Mouse (Mus musculus): ENCODE results near the gene Plscr2.

DNA sequence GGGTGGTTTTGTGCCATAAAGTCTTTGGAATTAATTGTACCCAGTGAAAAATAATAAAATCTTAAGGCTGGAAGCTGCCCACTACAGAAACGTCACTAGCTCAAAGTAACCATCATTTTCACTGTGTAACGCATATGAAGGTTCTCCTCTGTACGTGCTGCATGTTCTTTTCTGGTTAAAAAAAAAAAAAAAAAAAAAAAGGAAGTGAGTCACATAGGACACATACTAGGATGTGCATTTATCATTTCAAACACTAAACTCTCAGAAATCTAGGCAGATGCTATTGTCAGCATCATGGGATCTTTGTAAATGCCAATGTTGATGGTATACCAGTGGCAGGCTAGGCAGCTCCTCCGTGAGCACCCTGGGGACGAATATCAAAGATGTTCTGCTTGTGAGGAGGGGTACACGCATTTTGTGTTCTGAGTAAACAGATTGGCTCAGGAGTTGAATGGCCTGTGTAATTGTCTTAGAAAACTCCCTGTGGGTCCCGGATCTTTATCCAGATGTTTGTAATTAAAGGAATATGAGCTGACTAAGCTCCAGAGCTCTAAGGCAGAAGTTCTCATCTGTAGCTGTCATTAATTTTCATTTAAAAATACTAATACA is 7.3 kb downstream of the Plscr2 start:
- TF ChIP-seq CTCF (IDR thresholded peaks at IDR 0.05; ENCODE audit: low read depth) (no peak), EP300 (IDR thresholded peaks at IDR 0.05; ENCODE audit: low read depth) (no peak)
